In the genomic region with DNA sequence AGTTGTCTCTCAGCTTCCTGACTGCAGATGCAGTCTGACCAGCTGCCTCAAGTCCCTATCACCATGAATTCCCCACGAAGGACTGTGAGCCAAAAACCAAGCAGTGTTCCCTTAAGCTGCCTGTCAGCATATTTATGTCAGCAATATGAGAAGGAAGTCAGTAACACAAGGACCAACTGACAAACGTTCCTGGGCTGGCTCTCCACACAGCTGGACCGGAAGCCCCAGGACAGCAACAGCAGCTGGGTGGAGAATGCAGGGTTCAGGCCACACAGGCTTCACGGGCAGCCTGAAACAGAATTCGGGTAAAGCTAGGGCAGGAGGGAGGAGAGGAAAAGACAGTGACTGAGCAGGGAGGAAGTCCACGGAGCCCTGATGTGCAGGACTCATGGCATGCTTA, we compare ENCODE assay signal across 7 mouse cellular contexts. TPM values are rescaled to one million over a fixed set of nuclear protein-coding genes. Genes with fewer than 3 reads are reported as not detected.
DNase-seq lines count a peak whose midpoint lies in the region; ATAC-seq lines count a peak whose summit lies in the region.

No protein-coding gene starts in this region.

- no peak overlapping the region for H3K9ac ChIP-seq in embryonic facial prominence, embryonic 14.5 days (ENCODE audit: low read depth, low read length)
- no peak overlapping the region for H3K9ac ChIP-seq in lung, embryonic 15.5 days

- peak overlapping the region; percentile 40 for H3K27ac ChIP-seq in embryonic facial prominence, embryonic 14.5 days (replicated peaks; ENCODE audit: low read depth, low read length)
- H3K27ac ChIP-seq in lung, embryonic 15.5 days: peak overlapping the region; percentile 93

- H3K4me2 ChIP-seq in embryonic facial prominence, embryonic 14.5 days (ENCODE audit: low read depth, low read length): no peak overlapping the region
- peak overlapping the region; percentile 18; the same call in 1 of the 2 replicates for H3K4me2 ChIP-seq in lung, embryonic 15.5 days

- H3K27me3 ChIP-seq in embryonic facial prominence, embryonic 14.5 days (replicated peaks; ENCODE audit: control insufficient read depth, insufficient read depth, low read length): no peaks in the 10 kb centered on the region
- no peaks in the 10 kb centered on the region for H3K27me3 ChIP-seq in lung, embryonic 15.5 days

- intact Hi-C loops in left cerebral cortex, postnatal 25 days (cut with DNase I): no loop called here

- 47% methylated on average over 6 of the region's 6 CpGs for WGBS in embryonic facial prominence, embryonic 14.5 days
- WGBS in lung, embryonic 15.5 days: 20% methylated on average over 6 of the region's 6 CpGs

- no peak overlapping the region for H3K4me3 ChIP-seq in embryonic facial prominence, embryonic 14.5 days (ENCODE audit: low read depth, low read length)
- H3K4me3 ChIP-seq in lung, embryonic 15.5 days: no peak overlapping the region

- H3K9me3 ChIP-seq in embryonic facial prominence, embryonic 14.5 days (ENCODE audit: control insufficient read depth, low read length): no peaks in the 10 kb centered on the region
- no peaks in the 10 kb centered on the region for H3K9me3 ChIP-seq in lung, embryonic 15.5 days

- H3K4me1 ChIP-seq in embryonic facial prominence, embryonic 14.5 days (ENCODE audit: control insufficient read depth, insufficient read depth, low read length): peaks cover 8% of the 10 kb centered on the region; the same call in 1 of the 2 replicates
- peaks cover 33% of the 10 kb centered on the region for H3K4me1 ChIP-seq in lung, embryonic 15.5 days

- H3K36me3 ChIP-seq in embryonic facial prominence, embryonic 14.5 days (ENCODE audit: control insufficient read depth, insufficient read depth, low read length): no peaks in the 10 kb centered on the region
- no peaks in the 10 kb centered on the region for H3K36me3 ChIP-seq in lung, embryonic 15.5 days

- DNase-seq in embryonic facial prominence, embryonic 14.5 days (ENCODE audit: low spot score): peak; percentile 75
- peak; percentile 69 for DNase-seq in gastrocnemius, postnatal 25 days
- DNase-seq in kidney, adult 8-10 months: peak; percentile 39 to 47
- DNase-seq in cerebellum, postnatal 10 days: no peak
- no peak for DNase-seq in left cerebral cortex, postnatal 25 days (ENCODE audit: low spot score in 2 of 2)
- no peak for DNase-seq in left cerebral cortex, adult 8-10 months (ENCODE audit: low spot score in 2 of 2)

- ATAC-seq in embryonic facial prominence, embryonic 14.5 days (ENCODE audit: low read depth): peak; percentile 75
- peak; percentile 94 for ATAC-seq in lung, embryonic 15.5 days (ENCODE audit: borderline replicate concordance, extremely low read depth, low FRiP score, low TSS enrichment)

RNA-seq across cellular contexts. Expression of gene Vps26c, which starts 7.6 kb away (rescaled TPM):
- polyA plus RNA-seq in embryonic facial prominence, embryonic 14.5 days (2014; fragmentation: Nextera tagmentation; extraction: Ambion mirVana): 54.9 and 56.6 TPM in 2 replicates
- 10 to 100 TPM in 1 of 2 experiments, 1 to 10 TPM in 1; 9.4 to 10.3 TPM for total RNA-seq in gastrocnemius, postnatal 25 days (2021)
- polyA plus RNA-seq in lung, embryonic 15.5 days (2015; fragmentation: Nextera tagmentation; extraction: Ambion mirVana): 59.6 and 65.2 TPM in 2 replicates
- 10 to 100 TPM; 29.4 to 33.7 TPM for total RNA-seq in left cerebral cortex, postnatal 25 days (2021)
- 10 to 100 TPM; 32.4 to 44.2 (median 39.2) TPM for total RNA-seq in left cerebral cortex, adult 8-10 months (2022)

RNA-seq across cellular contexts. Expression of gene Dyrk1a, which starts 50.8 kb away (rescaled TPM):
- polyA plus RNA-seq in embryonic facial prominence, embryonic 14.5 days (2014; fragmentation: Nextera tagmentation; extraction: Ambion mirVana): 11.2 and 12.1 TPM in 2 replicates
- total RNA-seq in gastrocnemius, postnatal 25 days (2021): 10 to 100 TPM; 71.9 to 72.3 TPM
- polyA plus RNA-seq in lung, embryonic 15.5 days (2015; fragmentation: Nextera tagmentation; extraction: Ambion mirVana): 7.8 and 8.0 TPM in 2 replicates
- 10 to 100 TPM; 88.1 to 92.8 TPM for total RNA-seq in left cerebral cortex, postnatal 25 days (2021)
- 100 to 1,000 TPM in 2 of 4 experiments, 10 to 100 TPM in 2; 92.8 to 110 (median 102) TPM for total RNA-seq in left cerebral cortex, adult 8-10 months (2022)

Comparison
In these comparisons a context has a peak if more than half of its experiments do, and no peak if none do; other contexts are left out.
1. DNase-seq: peak in embryonic facial prominence, embryonic 14.5 days (single experiment), gastrocnemius, postnatal 25 days (single experiment) and kidney, adult 8-10 months (2 of 2); none in cerebellum, postnatal 10 days (0 of 2), left cerebral cortex, postnatal 25 days (0 of 2) and left cerebral cortex, adult 8-10 months (0 of 2).